Mouse (Mus musculus) bone marrow, adult 2 months (tissue): ENCODE results near the gene Lrrfip2.

Experiments
- CTCF ChIP-seq: fragments of 200-500 bp; IDR thresholded peaks from 2 replicates; pipeline ENCODE4 v1.5.1; 2011; ENCODE audit warnings: low read length, control low read depth; ENCODE audit not compliant: control insufficient read depth, insufficient read depth
- POLR2A ChIP-seq: fragments of 200-500 bp; IDR thresholded peaks from 2 replicates; pipeline ENCODE4 v1.6.1; 2011; ENCODE audit warnings: low read depth, mild to moderate bottlenecking, control low read depth, low read length, borderline replicate concordance; ENCODE audit not compliant: control insufficient read depth

DNA sequence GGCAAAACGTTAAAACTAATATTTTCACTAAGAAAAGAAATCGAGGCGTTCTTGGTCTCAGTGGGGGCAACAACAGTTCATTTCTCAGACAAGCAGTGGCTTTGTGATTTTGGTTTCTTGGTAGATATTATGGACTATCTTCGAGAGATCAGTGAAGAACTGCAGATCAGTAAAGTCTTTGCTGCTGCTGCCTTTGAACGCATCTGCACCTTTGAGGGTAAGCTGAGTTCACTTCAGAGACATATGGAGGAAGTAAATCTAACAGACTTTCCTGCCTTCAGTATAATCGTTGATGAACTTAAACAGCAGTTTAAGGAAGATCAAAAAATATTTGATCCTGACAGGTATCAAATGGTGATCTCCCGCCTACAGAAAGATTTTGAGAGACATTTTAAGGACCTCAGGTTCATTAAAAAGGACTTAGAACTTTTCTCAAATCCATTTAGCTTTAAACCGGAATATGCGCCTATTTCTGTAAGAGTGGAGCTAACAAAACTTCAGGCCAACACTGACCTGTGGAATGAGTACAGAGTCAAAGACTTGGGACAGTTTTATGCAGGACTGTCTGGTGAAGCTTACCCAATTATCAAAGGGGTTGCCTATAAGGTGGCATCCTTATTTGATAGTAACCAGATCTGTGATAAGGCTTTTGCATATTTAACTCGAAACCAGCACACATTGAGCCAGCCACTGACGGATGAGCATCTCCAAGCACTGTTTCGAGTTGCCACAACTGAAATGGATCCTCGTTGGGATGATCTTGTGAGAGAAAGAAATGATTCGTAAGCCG is 155.8 kb downstream of the Lrrfip2 start:
- TF ChIP-seq CTCF, result no peak
- TF ChIP-seq POLR2A, result no peak
